ENCODE assay signal across 9 mouse cellular contexts in the genomic region with DNA sequence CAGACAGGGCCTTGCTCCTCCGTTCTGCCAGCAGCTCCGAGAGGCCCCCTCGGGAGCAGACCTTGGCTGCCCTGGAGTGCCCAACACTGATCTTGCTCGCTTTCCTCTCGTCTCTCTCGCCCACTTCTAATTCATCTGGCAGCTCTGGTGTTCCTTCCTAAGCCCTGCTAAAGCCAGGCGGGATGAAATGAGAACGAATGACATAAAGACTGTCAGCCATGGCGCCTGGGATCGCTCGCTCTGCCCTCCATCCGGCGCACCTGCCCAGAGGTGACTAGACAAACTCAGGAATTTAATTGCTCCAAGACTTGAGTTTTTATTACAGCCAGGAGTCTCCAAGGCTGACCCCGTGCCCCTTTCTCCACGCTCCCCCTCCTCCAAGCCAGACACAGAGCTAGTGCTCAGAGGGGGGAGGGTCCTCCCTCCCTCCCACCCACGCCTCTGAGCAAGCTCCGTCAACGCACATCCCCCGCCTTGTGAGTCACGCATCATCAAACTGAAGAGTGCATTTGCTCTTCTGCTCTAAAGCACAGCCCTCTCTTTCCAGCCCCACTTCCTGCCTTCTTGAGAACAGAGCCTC. TPM values are rescaled to one million over a fixed set of nuclear protein-coding genes. Genes with fewer than 3 reads are reported as not detected.
DNase-seq lines count a peak whose midpoint lies in the region; ATAC-seq lines count a peak whose summit lies in the region.
"Had no signal": no experiment of that assay in that cellular context is flagged by ENCODE, and none has a peak within 500 bp of the region (broad histone marks: within the 10 kb centered on the region; RNA-seq: fewer than 3 reads in every experiment).

No protein-coding gene starts in this region.

- no peak overlapping the region for H3K4me3 ChIP-seq in liver, embryonic 11.5 days (ENCODE audit: low read depth, low read length)
- no peak overlapping the region for H3K4me3 ChIP-seq in liver, embryonic 12.5 days
- 0 out of 2 replicates have a peak overlapping the region, but pooled peaks have one; percentile 5 for H3K4me3 ChIP-seq in embryonic facial prominence, embryonic 15.5 days (replicated peaks)
- H3K4me3 ChIP-seq: layer of hippocampus, adult 2 months had no signal

- ATAC-seq in liver, embryonic 11.5 days (replicated peaks; ENCODE audit: low FRiP score) = no peak
- ATAC-seq in liver, embryonic 12.5 days = no peak
- no peak for ATAC-seq in embryonic facial prominence, embryonic 15.5 days (ENCODE audit: insufficient number of reproducible peaks, low FRiP score, low TSS enrichment, low read depth)

- no peak for DNase-seq in liver, embryonic 11.5 days (ENCODE audit: low spot score)
- DNase-seq in left cerebral cortex, adult 9 months (ENCODE audit: low spot score in 2 of 2) = peak; percentile 37 to 38
- DNase-seq in right cerebral cortex, postnatal 36 days (ENCODE audit: low spot score in 2 of 2) = peak; percentile 38 to 43
- DNase-seq in ovary, adult 18-20 months (ENCODE audit: low spot score) = no peak
- no peak for DNase-seq in thymus, postnatal 4 days
- DNase-seq in liver = no peak

- peaks cover 16% of the 10 kb centered on the region for H3K4me1 ChIP-seq in liver, embryonic 11.5 days (replicated peaks; ENCODE audit: control insufficient read depth, insufficient read depth, low read length)
- H3K4me1 ChIP-seq in liver, embryonic 12.5 days = peaks cover 3% of the 10 kb centered on the region
- peaks cover 23% of the 10 kb centered on the region for H3K4me1 ChIP-seq in embryonic facial prominence, embryonic 15.5 days

- no peaks in the 10 kb centered on the region for H3K9me3 ChIP-seq in liver, embryonic 11.5 days (ENCODE audit: control insufficient read depth, low read length)
- no peaks in the 10 kb centered on the region for H3K9me3 ChIP-seq in liver, embryonic 12.5 days (replicated peaks)
- H3K9me3 ChIP-seq in embryonic facial prominence, embryonic 15.5 days (replicated peaks) = no peaks in the 10 kb centered on the region

- 0 out of 2 replicates have a peak overlapping the region, but pooled peaks have one; percentile 4 for H3K4me2 ChIP-seq in liver, embryonic 11.5 days
- no peak overlapping the region for H3K4me2 ChIP-seq in liver, embryonic 12.5 days
- peak overlapping the region; percentile 12; the same call in 1 of the 2 replicates for H3K4me2 ChIP-seq in embryonic facial prominence, embryonic 15.5 days (replicated peaks)

- peak overlapping the region; percentile 15; the same call in 1 of the 2 replicates for H3K27ac ChIP-seq in liver, embryonic 11.5 days (ENCODE audit: low read depth, low read length)
- H3K27ac ChIP-seq in liver, embryonic 12.5 days = no peak overlapping the region
- no peak overlapping the region for H3K27ac ChIP-seq in embryonic facial prominence, embryonic 15.5 days (replicated peaks)
- H3K27ac ChIP-seq: layer of hippocampus, adult 2 months had no signal

- H3K36me3 ChIP-seq in liver, embryonic 11.5 days (ENCODE audit: control insufficient read depth, insufficient read depth, low read length) = no peaks in the 10 kb centered on the region
- no peaks in the 10 kb centered on the region for H3K36me3 ChIP-seq in liver, embryonic 12.5 days
- H3K36me3 ChIP-seq in embryonic facial prominence, embryonic 15.5 days = no peaks in the 10 kb centered on the region

- 25% methylated on average over 20 of the region's 20 CpGs for WGBS in liver, embryonic 11.5 days
- 27% methylated on average over 20 of the region's 20 CpGs for WGBS in liver, embryonic 12.5 days (ENCODE audit: insufficient replicate concordance)
- WGBS in embryonic facial prominence, embryonic 15.5 days = 9% methylated on average over 20 of the region's 20 CpGs

- no peak overlapping the region for H3K9ac ChIP-seq in liver, embryonic 11.5 days (ENCODE audit: low read depth, low read length)
- H3K9ac ChIP-seq in liver, embryonic 12.5 days = no peak overlapping the region
- no peak overlapping the region for H3K9ac ChIP-seq in embryonic facial prominence, embryonic 15.5 days

- H3K27me3 ChIP-seq in liver, embryonic 11.5 days (replicated peaks; ENCODE audit: control insufficient read depth, insufficient read depth, low read length) = peaks cover 10% of the 10 kb centered on the region
- H3K27me3 ChIP-seq in liver, embryonic 12.5 days (replicated peaks) = peaks cover 25% of the 10 kb centered on the region
- no peaks in the 10 kb centered on the region for H3K27me3 ChIP-seq in embryonic facial prominence, embryonic 15.5 days

RNA-seq across cellular contexts. Expression of gene Dlk1, which starts 27.8 kb away (rescaled TPM):
- polyA plus RNA-seq in liver, embryonic 11.5 days (2014; fragmentation: Nextera tagmentation; extraction: Ambion mirVana) = 744 and 770 TPM in 2 replicates
- polyA plus RNA-seq in liver, embryonic 12.5 days (2016; fragmentation: Nextera tagmentation; extraction: Ambion mirVana) = 529 and 540 TPM in 2 replicates
- 710 and 761 TPM in 2 replicates for polyA plus RNA-seq in embryonic facial prominence, embryonic 15.5 days (2015; fragmentation: Nextera tagmentation; extraction: Ambion mirVana)

Comparison
In these comparisons a context has a peak if more than half of its experiments do, and no peak if none do; other contexts are left out.
1. DNase-seq: peak in left cerebral cortex, adult 9 months (2 of 2) and right cerebral cortex, postnatal 36 days (2 of 2); none in liver, embryonic 11.5 days (single experiment), ovary, adult 18-20 months (single experiment), thymus, postnatal 4 days (single experiment) and liver (single experiment).